Mouse (Mus musculus): ENCODE data around the gene Lpar2. TPM values are rescaled to one million over a fixed set of nuclear protein-coding genes. Genes with fewer than 3 reads are reported as not detected.

Lpar2 gene
- polyA plus RNA-seq, 1 experiment, result 0.54 TPM

GRCm38 (mm10) chr8:69860807-69861206, 38.6 kb downstream of the Lpar2 start:
- Histone ChIP-seq H3K4me3 (ENCODE audit: insufficient read depth, low read length) (no peak overlapping the region), H3K27ac (ENCODE audit: insufficient read depth, low read length) (no peak overlapping the region), H3K4me1 (ENCODE audit: control insufficient read depth, insufficient read depth, low read length) (peaks cover 2% of the 10 kb centered on the region)
- no peak for TF ChIP-seq CTCF (IDR thresholded peaks at IDR 0.05; ENCODE audit: extremely low read depth, insufficient read depth, low read length)
- TF ChIP-seq POLR2A (IDR thresholded peaks at IDR 0.05; ENCODE audit: extremely low read depth, insufficient read depth, low read length), result no peak

GRCm38 (mm10) chr8:69861251-69861650, 39.0 kb downstream of the Lpar2 start:
- peaks cover 2% of the 10 kb centered on the region for H3K4me1 ChIP-seq (ENCODE audit: control insufficient read depth, insufficient read depth, low read length)
- no peak overlapping the region for H3K4me3 ChIP-seq (ENCODE audit: insufficient read depth, low read length)
- TF ChIP-seq POLR2A (IDR thresholded peaks at IDR 0.05; ENCODE audit: extremely low read depth, insufficient read depth, low read length) (no peak), CTCF (IDR thresholded peaks at IDR 0.05; ENCODE audit: extremely low read depth, insufficient read depth, low read length) (no peak)
- H3K27ac ChIP-seq (ENCODE audit: insufficient read depth, low read length), result no peak overlapping the region

- Histone ChIP-seq H3K27ac (ENCODE audit: insufficient read depth, low read length) (no peak overlapping the region), H3K4me1 (ENCODE audit: control insufficient read depth, insufficient read depth, low read length) (peaks cover 2% of the 10 kb centered on the region), H3K4me3 (ENCODE audit: insufficient read depth, low read length) (no peak overlapping the region)
- TF ChIP-seq POLR2A (IDR thresholded peaks at IDR 0.05; ENCODE audit: extremely low read depth, insufficient read depth, low read length), result no peak
- no peak for TF ChIP-seq CTCF (IDR thresholded peaks at IDR 0.05; ENCODE audit: extremely low read depth, insufficient read depth, low read length)
Measured at GRCm38 (mm10) chr8:69863387-69864020, 41.3 kb downstream of the Lpar2 start.

- H3K4me3 ChIP-seq (ENCODE audit: insufficient read depth, low read length), result no peak overlapping the region
- H3K27ac ChIP-seq (ENCODE audit: insufficient read depth, low read length), result no peak overlapping the region
- peaks cover 2% of the 10 kb centered on the region for H3K4me1 ChIP-seq (ENCODE audit: control insufficient read depth, insufficient read depth, low read length)
- TF ChIP-seq POLR2A (IDR thresholded peaks at IDR 0.05; ENCODE audit: extremely low read depth, insufficient read depth, low read length), result no peak
- no peak for TF ChIP-seq CTCF (IDR thresholded peaks at IDR 0.05; ENCODE audit: extremely low read depth, insufficient read depth, low read length)
Measured at GRCm38 (mm10) chr8:69864180-69864579, 42.0 kb downstream of the Lpar2 start.

- TF ChIP-seq POLR2A (IDR thresholded peaks at IDR 0.05; ENCODE audit: extremely low read depth, insufficient read depth, low read length), result no peak
- TF ChIP-seq CTCF (IDR thresholded peaks at IDR 0.05; ENCODE audit: extremely low read depth, insufficient read depth, low read length), result no peak
- Histone ChIP-seq H3K27ac (ENCODE audit: insufficient read depth, low read length) (no peak overlapping the region), H3K4me1 (ENCODE audit: control insufficient read depth, insufficient read depth, low read length) (peaks cover 5% of the 10 kb centered on the region), H3K4me3 (ENCODE audit: insufficient read depth, low read length) (no peak overlapping the region)
Measured at GRCm38 (mm10) chr8:69867696-69868326, 45.6 kb downstream of the Lpar2 start.

- TF ChIP-seq POLR2A (IDR thresholded peaks at IDR 0.05; ENCODE audit: extremely low read depth, insufficient read depth, low read length), result no peak
- no peak for TF ChIP-seq CTCF (IDR thresholded peaks at IDR 0.05; ENCODE audit: extremely low read depth, insufficient read depth, low read length)
- H3K27ac ChIP-seq (ENCODE audit: insufficient read depth, low read length), result no peak overlapping the region
- H3K4me3 ChIP-seq (ENCODE audit: insufficient read depth, low read length), result no peak overlapping the region
- H3K4me1 ChIP-seq (ENCODE audit: control insufficient read depth, insufficient read depth, low read length), result peaks cover 3% of the 10 kb centered on the region; the same call in 1 of the 2 replicates
Measured at GRCm38 (mm10) chr8:69870003-69870765, 48.0 kb downstream of the Lpar2 start.

- Histone ChIP-seq H3K4me3 (ENCODE audit: insufficient read depth, low read length) (no peak overlapping the region), H3K4me1 (ENCODE audit: control insufficient read depth, insufficient read depth, low read length) (peaks cover 3% of the 10 kb centered on the region; the same call in 1 of the 2 replicates)
- TF ChIP-seq POLR2A (IDR thresholded peaks at IDR 0.05; ENCODE audit: extremely low read depth, insufficient read depth, low read length) (no peak), CTCF (IDR thresholded peaks at IDR 0.05; ENCODE audit: extremely low read depth, insufficient read depth, low read length) (no peak)
Measured at GRCm38 (mm10) chr8:69870907-69871306, 48.7 kb downstream of the Lpar2 start.

GRCm38 (mm10) chr8:69874155-69874554, 51.9 kb downstream of the Lpar2 start:
- TF ChIP-seq POLR2A (IDR thresholded peaks at IDR 0.05; ENCODE audit: extremely low read depth, insufficient read depth, low read length) (no peak), CTCF (IDR thresholded peaks at IDR 0.05; ENCODE audit: extremely low read depth, insufficient read depth, low read length) (peak; percentile 86)
- H3K4me3 ChIP-seq (ENCODE audit: insufficient read depth, low read length), result no peak overlapping the region
- H3K4me1 ChIP-seq (ENCODE audit: control insufficient read depth, insufficient read depth, low read length), result peaks cover 3% of the 10 kb centered on the region; the same call in 1 of the 2 replicates
- no peak overlapping the region for H3K27ac ChIP-seq (ENCODE audit: insufficient read depth, low read length)

More at GRCm38 (mm10) chr8:69870907-69871306, 48.7 kb downstream of the Lpar2 start:
- no peak overlapping the region for H3K27ac ChIP-seq (ENCODE audit: insufficient read depth, low read length)

- H3K27ac ChIP-seq (ENCODE audit: insufficient read depth, low read length), result no peak overlapping the region
- H3K4me1 ChIP-seq (ENCODE audit: control insufficient read depth, insufficient read depth, low read length), result peaks cover 3% of the 10 kb centered on the region; the same call in 1 of the 2 replicates
- no peak overlapping the region for H3K4me3 ChIP-seq (ENCODE audit: insufficient read depth, low read length)
- TF ChIP-seq POLR2A (IDR thresholded peaks at IDR 0.05; ENCODE audit: extremely low read depth, insufficient read depth, low read length), result no peak
- no peak for TF ChIP-seq CTCF (IDR thresholded peaks at IDR 0.05; ENCODE audit: extremely low read depth, insufficient read depth, low read length)
Measured at GRCm38 (mm10) chr8:69874654-69875053, 52.4 kb downstream of the Lpar2 start.

All from cortical plate, adult 2 months (tissue).